Mouse (Mus musculus): ENCODE results near the gene Fam20a. TPM values are rescaled to one million over a fixed set of nuclear protein-coding genes. Genes with fewer than 3 reads are reported as not detected.

Fam20a gene
- polyA plus RNA-seq, 1 experiment, result 0.48 TPM

DNA sequence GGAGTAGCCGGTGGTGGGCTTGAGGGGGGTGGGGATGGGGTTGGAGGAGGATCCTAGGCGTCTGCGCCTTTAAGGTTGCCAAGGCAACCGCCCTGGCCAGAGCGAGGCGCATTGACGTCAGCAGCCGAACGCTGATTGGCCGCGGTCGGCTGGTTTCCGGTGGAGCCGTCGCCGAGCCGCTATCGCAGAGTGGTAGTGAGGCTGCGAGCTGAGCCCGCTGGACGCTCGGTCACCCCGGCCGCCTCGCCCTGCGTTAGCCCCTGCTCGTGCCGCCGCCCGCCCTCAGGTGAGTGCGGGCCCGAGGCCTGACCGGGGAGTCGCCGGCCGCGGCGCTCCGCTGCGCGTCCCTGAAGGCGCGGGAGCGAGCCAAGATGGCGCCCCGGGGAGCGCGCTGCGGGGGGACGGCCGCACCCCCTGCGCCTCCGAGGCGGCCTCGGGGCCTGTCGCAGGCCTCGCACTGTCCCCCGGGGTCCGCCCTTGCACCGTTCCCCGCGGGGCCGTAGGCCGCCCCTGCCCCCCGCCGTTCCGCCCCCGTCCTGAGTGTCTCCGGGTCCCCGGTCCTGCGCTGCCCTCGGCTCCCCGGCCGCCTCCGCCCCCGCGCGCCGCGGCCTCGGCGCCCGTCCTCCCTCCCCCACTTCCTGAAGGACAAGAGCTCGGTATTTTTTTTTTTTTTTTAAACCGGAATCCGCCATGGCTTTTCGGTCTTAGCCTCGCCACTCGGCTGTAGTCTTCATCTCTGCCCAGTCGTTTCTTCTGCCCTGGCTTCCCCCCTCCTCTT is 71.1 kb downstream of the Fam20a start:
- Histone ChIP-seq H3K4me1 (ENCODE audit: control insufficient read depth, insufficient read depth, low read length) (peaks cover 27% of the 10 kb centered on the region), H3K27ac (ENCODE audit: insufficient read depth, low read depth, low read length) (peak overlapping the region; percentile 72), H3K4me3 (ENCODE audit: insufficient read depth, low read length) (peak overlapping the region; percentile 78)
- TF ChIP-seq CTCF (IDR thresholded peaks at IDR 0.05; ENCODE audit: low read depth, low read length), result no peak
- 0 out of 2 replicates have a peak, but pooled peaks have one; percentile 22 for TF ChIP-seq POLR2A (IDR thresholded peaks at IDR 0.05; ENCODE audit: borderline replicate concordance, low read depth, low read length)

- Histone ChIP-seq H3K4me1 (ENCODE audit: control insufficient read depth, insufficient read depth, low read length) (peaks cover 27% of the 10 kb centered on the region), H3K4me3 (ENCODE audit: insufficient read depth, low read length) (peak overlapping the region; percentile 78), H3K27ac (ENCODE audit: insufficient read depth, low read depth, low read length) (0 out of 2 replicates have a peak overlapping the region, but pooled peaks have one; percentile 9)
- TF ChIP-seq CTCF (IDR thresholded peaks at IDR 0.05; ENCODE audit: low read depth, low read length), result no peak
- no peak for TF ChIP-seq POLR2A (IDR thresholded peaks at IDR 0.05; ENCODE audit: borderline replicate concordance, low read depth, low read length)
Observed at GRCm38 (mm10) chr11:109649975-109650701, 71.9 kb downstream of the Fam20a start.

GRCm38 (mm10) chr11:109649206-109649605 is 72.9 kb downstream of the Fam20a start, which contains the start of gene Prkar1a:
Gene Prkar1a, plus strand, starts transcription at chr11:109649405.
- Histone ChIP-seq H3K4me1 (ENCODE audit: control insufficient read depth, insufficient read depth, low read length) (peaks cover 24% of the 10 kb centered on the region), H3K4me3 (ENCODE audit: insufficient read depth, low read length) (peak within 1 kb of the TSS; percentile 78), H3K27ac (ENCODE audit: insufficient read depth, low read depth, low read length) (peak within 1 kb of the TSS; percentile 32)
- no peak for TF ChIP-seq POLR2A (IDR thresholded peaks at IDR 0.05; ENCODE audit: borderline replicate concordance, low read depth, low read length)

DNA sequence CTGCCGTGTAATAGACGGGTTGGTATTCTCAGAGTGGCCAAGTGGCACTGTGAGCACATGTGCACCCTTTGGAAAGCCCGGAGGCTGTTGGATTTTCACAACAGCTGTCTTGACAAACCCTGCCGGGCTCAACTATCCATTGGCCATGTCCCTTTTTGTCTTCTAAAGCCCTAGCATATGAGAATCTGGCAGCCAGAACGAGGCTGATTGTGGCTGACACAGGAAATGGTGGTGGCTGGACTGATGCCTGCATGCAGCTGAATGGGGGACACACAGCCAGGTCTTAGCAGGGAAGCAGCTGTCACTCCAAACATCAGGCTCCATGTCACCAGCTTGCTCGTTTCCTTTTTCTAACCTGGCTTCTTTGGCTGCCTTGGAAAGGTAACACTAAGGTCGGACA is 73.6 kb downstream of the Fam20a start:
- TF ChIP-seq POLR2A (IDR thresholded peaks at IDR 0.05; ENCODE audit: borderline replicate concordance, low read depth, low read length), result no peak
- TF ChIP-seq CTCF (IDR thresholded peaks at IDR 0.05; ENCODE audit: low read depth, low read length), result no peak
- H3K4me1 ChIP-seq (ENCODE audit: control insufficient read depth, insufficient read depth, low read length), result peaks cover 20% of the 10 kb centered on the region
- no peak overlapping the region for H3K4me3 ChIP-seq (ENCODE audit: insufficient read depth, low read length)
- no peak overlapping the region for H3K27ac ChIP-seq (ENCODE audit: insufficient read depth, low read depth, low read length)

DNA sequence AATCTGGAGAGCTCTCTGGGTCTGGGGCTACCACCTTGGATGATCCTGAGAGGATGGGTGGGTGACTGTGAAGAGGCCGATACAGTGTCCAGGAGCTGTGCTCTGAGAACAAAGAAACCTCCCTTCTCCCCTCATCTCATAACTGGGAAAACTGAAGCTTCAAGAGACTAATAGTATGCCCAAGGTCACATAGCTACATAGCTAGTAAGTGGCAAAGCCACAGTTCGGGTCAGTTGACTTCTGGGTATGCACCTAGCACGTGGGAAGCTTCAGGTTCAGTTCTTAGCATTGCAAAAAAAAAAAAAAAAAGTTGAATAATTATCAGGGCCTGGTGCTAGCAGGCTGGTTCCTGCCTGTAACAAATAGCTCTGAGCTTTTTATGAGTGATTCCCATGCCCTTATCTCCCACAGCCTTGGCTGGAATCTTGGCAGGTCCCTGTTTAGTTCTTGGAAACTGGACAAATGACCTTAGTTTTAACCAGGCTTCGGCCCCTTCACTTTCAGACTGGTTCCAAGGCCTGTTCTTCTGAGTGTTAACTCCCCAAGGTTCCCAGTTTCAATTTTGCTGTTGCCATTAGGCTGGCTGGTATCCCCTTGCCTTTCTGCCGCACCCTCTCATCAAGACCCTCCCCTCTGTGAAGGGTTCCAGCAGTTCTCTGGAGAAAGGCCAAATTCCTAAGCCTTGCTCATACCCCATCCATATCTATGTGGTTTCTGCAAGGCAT is 80.4 kb downstream of the Fam20a start:
- TF ChIP-seq POLR2A (IDR thresholded peaks at IDR 0.05; ENCODE audit: borderline replicate concordance, low read depth, low read length), result no peak
- TF ChIP-seq CTCF (IDR thresholded peaks at IDR 0.05; ENCODE audit: low read depth, low read length), result no peak
- no peak overlapping the region for H3K27ac ChIP-seq (ENCODE audit: insufficient read depth, low read depth, low read length)
- H3K4me1 ChIP-seq (ENCODE audit: control insufficient read depth, insufficient read depth, low read length), result no peaks in the 10 kb centered on the region

DNA sequence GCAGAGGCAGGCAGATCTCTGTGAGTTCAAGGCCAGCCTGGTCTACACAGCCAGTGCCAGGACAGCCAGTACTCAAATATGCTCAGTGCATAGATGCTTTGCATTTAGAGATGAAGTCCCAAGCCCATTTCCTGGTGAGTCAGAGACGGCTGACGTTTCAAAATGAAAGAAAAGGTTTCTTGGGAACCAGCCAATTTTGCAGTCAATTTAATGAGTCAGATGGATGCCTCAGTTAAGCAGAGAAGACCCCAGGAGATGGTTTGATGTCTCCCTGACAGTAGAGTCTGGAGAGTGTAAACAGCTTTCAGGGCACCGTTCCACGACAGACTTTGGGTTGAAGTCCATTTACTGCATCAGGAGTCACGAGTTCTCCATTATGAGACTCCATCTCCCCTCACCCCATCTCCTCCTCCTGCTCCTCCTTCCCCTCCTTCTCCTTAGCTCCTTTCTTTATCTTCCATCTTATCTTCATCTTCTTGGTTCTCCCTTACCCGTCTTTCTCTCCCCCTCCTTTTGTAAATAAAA is 86.1 kb downstream of the Fam20a start:
- TF ChIP-seq POLR2A (IDR thresholded peaks at IDR 0.05; ENCODE audit: borderline replicate concordance, low read depth, low read length) (no peak), CTCF (IDR thresholded peaks at IDR 0.05; ENCODE audit: low read depth, low read length) (no peak)
- Histone ChIP-seq H3K27ac (ENCODE audit: insufficient read depth, low read depth, low read length) (no peak overlapping the region), H3K4me3 (ENCODE audit: insufficient read depth, low read length) (no peak overlapping the region), H3K4me1 (ENCODE audit: control insufficient read depth, insufficient read depth, low read length) (peaks cover 11% of the 10 kb centered on the region)

More for the DNA sequence above, 80.4 kb downstream of the Fam20a start:
- H3K4me3 ChIP-seq (ENCODE audit: insufficient read depth, low read length), result no peak overlapping the region

DNA sequence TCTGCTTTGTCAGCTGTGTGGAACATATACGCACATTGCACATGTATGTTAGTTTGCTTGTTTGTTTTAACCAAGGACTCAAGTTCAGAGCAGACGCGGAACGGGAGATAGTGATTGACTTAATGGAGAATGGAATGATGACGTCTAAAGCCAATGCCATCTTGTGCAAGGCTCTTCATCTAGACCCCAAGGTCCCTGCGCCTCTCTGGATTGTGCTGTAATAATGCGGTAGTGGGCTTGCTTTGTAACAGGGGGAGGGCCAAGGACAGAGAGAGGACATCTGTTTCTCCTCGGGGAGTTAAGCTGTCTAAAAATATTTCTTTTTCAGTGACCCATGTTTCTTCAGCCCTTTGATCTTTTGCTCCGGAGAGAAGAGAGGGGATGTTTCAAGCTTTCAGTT is 87.2 kb downstream of the Fam20a start:
- TF ChIP-seq CTCF (IDR thresholded peaks at IDR 0.05; ENCODE audit: low read depth, low read length), result no peak
- TF ChIP-seq POLR2A (IDR thresholded peaks at IDR 0.05; ENCODE audit: borderline replicate concordance, low read depth, low read length), result no peak
- Histone ChIP-seq H3K4me3 (ENCODE audit: insufficient read depth, low read length) (no peak overlapping the region), H3K4me1 (ENCODE audit: control insufficient read depth, insufficient read depth, low read length) (peaks cover 11% of the 10 kb centered on the region), H3K27ac (ENCODE audit: insufficient read depth, low read depth, low read length) (no peak overlapping the region)

DNA sequence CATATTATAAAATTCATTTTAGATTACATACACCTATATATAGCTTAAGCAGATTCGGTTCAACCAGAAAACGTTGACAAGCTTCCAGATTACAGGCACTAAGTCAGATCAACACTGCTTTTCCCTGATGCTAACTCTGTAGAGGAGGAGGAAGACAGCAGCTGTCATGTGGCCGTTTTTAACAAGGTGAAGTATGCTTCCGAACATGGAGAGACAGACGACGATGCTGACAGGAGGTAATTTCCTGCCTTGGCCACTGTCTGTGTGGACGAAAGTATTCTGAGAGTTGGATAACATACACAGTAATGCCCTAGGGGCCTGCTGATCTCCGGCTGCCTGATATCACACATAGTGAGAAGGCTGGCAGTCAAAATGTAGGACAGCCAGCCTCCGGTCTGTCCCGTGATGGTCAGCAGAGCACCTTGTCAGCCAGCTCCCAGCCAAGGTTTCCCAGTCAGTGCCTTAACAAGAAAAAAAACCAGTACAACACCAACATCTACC is 93.0 kb downstream of the Fam20a start:
- no peak for TF ChIP-seq POLR2A (IDR thresholded peaks at IDR 0.05; ENCODE audit: borderline replicate concordance, low read depth, low read length)
- no peak for TF ChIP-seq CTCF (IDR thresholded peaks at IDR 0.05; ENCODE audit: low read depth, low read length)
- Histone ChIP-seq H3K4me1 (ENCODE audit: control insufficient read depth, insufficient read depth, low read length) (no peaks in the 10 kb centered on the region), H3K4me3 (ENCODE audit: insufficient read depth, low read length) (no peak overlapping the region), H3K27ac (ENCODE audit: insufficient read depth, low read depth, low read length) (no peak overlapping the region)

DNA sequence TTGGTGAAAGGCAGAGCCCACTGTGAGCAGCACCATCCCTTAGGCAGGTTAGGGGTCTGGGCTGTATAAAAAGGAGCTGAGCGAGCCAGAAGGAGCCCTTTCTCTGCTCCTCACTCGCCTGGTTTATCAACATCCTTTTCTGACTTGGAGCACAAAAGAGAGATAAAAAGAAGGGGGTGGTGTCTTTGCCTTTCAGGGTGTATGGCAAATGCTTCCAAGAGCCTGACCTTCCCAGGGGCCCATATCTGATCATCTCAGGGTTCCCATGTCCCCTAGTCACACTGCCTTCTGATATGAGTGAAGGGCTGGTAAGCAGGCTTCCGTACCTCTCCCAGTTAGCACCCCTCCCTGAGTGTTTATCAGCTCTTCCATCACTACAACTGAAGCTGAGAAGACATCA is 94.0 kb downstream of the Fam20a start:
- TF ChIP-seq POLR2A (IDR thresholded peaks at IDR 0.05; ENCODE audit: borderline replicate concordance, low read depth, low read length) (no peak), CTCF (IDR thresholded peaks at IDR 0.05; ENCODE audit: low read depth, low read length) (no peak)
- H3K27ac ChIP-seq (ENCODE audit: insufficient read depth, low read depth, low read length), result no peak overlapping the region
- H3K4me3 ChIP-seq (ENCODE audit: insufficient read depth, low read length), result no peak overlapping the region
- no peaks in the 10 kb centered on the region for H3K4me1 ChIP-seq (ENCODE audit: control insufficient read depth, insufficient read depth, low read length)
